Mouse (Mus musculus) layer of hippocampus, postnatal 10 days (tissue): ENCODE measurements around the gene Xkr8. TPM values are rescaled to one million over a fixed set of nuclear protein-coding genes. Genes with fewer than 3 reads are reported as not detected.
"Not testable (repeated sequence)": the region's sequence is repeated elsewhere in the genome, so short reads cannot be mapped to it uniquely, and the experiment has no call there.

Experiments used
- DNase-seq, 2 experiments: peaks; one replicate each; pipeline ENCODE4 v3.0.0; 2021; ENCODE audit warnings: low spot score in 2 of 2
- total RNA-seq, 2 experiments: library from RNA; stranded (reverse); gene quantifications; 2 replicates each; pipeline ENCODE4 v1.2.3; 2021

The Xkr8 gene
- total RNA-seq, 2 experiments from 2014 or later = 2.2 to 2.8 TPM

- not testable (repeated sequence) for DNase-seq
Measured at GRCm38 (mm10) chr4:132737154-132737553, 4.8 kb upstream of the Xkr8 start.

- no peak for DNase-seq
Measured at GRCm38 (mm10) chr4:132735894-132736293, 3.5 kb upstream of the Xkr8 start.

GRCm38 (mm10) chr4:132735389-132735788, 3.0 kb upstream of the Xkr8 start:
- DNase-seq = no peak

GRCm38 (mm10) chr4:132734766-132735165, 2.4 kb upstream of the Xkr8 start:
- DNase-seq = no peak

DNA sequence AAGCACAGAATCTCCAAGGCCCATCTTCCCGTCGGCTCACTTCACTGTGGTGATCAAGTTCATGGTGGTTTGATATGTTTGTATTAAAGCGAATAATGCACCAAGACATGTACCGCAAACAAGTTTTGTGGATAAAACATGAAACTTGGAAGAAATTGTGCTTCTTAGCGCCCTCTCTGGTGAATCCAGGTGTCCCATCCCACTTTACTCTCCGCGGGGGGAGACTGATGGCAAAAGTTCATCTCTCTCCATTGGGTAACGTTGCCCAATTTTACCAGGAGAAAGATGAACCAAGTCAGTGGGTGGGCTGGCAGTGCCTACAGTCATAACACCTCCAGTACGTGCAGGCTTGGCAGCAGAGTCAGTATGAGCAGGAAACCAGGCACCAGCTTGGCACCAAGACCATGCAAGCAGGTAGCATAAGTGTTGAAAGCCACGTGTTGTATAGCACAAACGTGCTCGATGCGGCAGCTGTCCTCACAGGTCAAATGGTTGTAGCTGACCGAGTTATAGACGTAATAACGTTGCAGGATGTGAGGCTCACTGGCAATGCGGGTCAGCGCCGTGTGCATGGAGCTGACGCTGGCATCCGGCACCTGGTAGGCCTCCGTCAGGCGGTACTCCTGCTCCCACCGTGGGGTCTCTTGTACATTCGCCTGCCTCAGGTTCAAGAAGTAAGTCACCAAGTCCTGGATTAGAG, 875 bp upstream of the Xkr8 start:
- DNase-seq = no peak

- no peak for DNase-seq
Measured at GRCm38 (mm10) chr4:132731616-132732015, 730 bp downstream of the Xkr8 start.

DNA sequence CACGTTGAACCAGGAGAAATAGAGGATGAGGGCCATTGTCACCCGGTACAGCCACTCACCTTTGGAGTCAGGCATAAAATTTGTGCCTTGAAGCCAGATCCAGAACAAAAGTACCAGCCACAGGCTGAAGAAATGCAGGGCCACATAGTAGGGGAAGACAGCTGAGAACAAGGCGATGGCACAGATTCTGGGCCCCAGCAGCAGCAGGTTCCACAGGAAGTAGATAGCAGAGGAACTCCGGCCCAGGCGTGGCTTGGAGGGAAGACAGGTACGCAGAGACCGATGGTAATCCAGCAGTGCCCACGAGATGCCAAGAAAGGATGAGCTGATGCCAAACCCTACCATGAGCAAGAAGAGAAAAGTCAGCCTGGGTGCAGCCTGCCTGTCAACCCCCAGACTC, 4.1 kb downstream of the Xkr8 start:
- DNase-seq = no peak

GRCm38 (mm10) chr4:132718251-132718650, 14.1 kb downstream of the Xkr8 start:
- no peak for DNase-seq

GRCm38 (mm10) chr4:132713181-132713580, 19.2 kb downstream of the Xkr8 start:
- no peak for DNase-seq

- no peak for DNase-seq
Measured at GRCm38 (mm10) chr4:132706885-132707284, 25.5 kb downstream of the Xkr8 start.

DNA sequence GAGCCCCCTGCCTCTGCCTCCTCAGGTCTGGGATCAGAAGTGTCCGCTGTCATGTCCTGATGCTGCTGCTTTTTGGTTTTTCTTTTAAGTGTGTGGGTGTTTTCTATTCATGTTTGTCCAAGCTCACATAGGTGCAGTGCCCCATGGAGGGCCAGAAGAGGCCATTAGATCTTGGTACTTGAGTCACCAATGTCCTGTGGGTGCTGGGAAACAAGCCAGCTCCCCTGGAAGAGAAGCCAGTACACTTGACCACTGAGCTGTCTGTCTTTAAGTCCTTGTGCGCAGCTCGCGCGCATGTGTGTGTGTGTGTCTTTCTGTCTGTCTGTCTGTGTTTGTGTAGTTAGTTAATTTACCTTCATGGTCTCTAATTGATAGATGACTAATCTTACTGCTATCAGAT, 30.3 kb downstream of the Xkr8 start:
- no peak for DNase-seq

DNA sequence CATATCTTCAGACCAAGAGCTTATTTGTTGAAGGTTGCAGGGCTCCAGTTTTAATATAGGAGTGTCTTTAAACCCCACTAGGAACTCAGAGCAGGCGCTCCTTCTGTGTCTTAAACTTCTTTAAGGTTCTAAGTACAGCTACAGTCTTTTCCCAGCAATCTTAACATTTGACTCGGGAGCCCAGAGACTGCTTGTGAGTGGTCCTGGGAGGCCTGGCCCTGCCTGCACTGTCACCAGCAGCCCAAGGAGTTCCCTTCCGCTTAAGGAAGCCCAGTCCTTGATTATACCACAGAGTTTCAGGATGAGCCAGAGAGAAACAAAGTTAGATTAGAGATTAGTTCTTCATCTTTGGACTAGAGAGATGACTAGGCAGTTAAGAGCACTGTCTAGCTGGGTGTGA, 39.0 kb downstream of the Xkr8 start:
- DNase-seq = no peak

- DNase-seq = no peak
Measured at GRCm38 (mm10) chr4:132689634-132690033, 42.7 kb downstream of the Xkr8 start.

DNA sequence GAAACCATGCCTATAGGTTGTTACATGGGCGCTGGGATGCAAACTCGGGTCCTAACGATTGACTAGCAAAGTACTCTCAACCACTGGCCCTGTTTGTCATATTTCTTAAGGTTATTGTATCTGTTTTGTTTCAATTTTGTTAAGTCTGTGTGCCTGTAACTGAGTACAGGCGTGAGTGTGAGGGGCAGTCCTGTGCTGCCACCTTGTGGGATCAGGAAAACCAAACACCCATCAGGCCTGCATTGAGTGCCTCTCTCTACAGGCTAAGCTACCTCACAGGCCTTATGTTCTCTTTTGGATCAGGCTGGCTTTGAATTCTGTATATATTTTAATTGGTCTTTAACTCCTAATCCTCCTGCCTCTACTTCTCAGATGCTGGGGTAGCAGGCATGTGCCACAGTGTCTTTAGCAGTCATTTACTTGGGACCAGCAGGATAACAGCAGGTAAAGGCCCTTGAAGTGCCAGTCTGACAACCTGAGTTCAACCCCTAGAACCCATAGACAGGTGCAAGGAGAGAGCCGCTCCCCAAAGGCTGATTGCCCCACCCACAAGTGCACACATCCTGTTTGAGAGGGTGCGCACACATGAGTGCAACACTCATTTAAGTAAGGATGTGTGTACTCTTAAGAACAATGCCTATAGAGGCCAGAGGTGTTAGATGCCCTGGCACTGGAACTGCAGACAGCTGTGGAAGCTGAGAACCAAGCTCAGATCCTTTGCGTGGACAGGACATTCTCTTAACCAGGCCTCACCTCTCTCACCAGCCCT, 55.4 kb downstream of the Xkr8 start:
- DNase-seq = peak; percentile 16 to 28

Other genes starting within 250 kb of the Xkr8 start
- gene Sesn2, start 222.0 kb downstream of the Xkr8 start, total RNA-seq = 10 to 100 TPM; 15.3 to 16.1 TPM
- gene Atpif1, start 198.9 kb downstream of the Xkr8 start, total RNA-seq = 100 to 1,000 TPM; 649 to 727 TPM
- gene Dnajc8, start 197.0 kb downstream of the Xkr8 start, total RNA-seq = 10 to 100 TPM; 90.4 to 93.7 TPM
- 1 to 10 TPM; 1.0 to 1.3 TPM for gene Ptafr, start 168.5 kb downstream of the Xkr8 start, total RNA-seq
- gene Eya3, start 93.6 kb downstream of the Xkr8 start, total RNA-seq = 10 to 100 TPM; 16.3 to 23.3 TPM
- gene Smpdl3b, start 24.7 kb upstream of the Xkr8 start, total RNA-seq = 1 to 10 TPM in 1 of 2 experiments, under 1 TPM in 1; 0.87 to 1.2 TPM
- 10 to 100 TPM; 14.1 to 15.7 TPM for gene Rpa2, start 35.8 kb upstream of the Xkr8 start, total RNA-seq
- under 1 TPM; 0.71 to 0.87 TPM for gene Themis2, start 63.8 kb upstream of the Xkr8 start, total RNA-seq
- gene Ppp1r8, start 110.6 kb upstream of the Xkr8 start, total RNA-seq = 10 to 100 TPM; 42.8 to 50.4 TPM
- gene Stx12, start 152.0 kb upstream of the Xkr8 start, total RNA-seq = 100 to 1,000 TPM; 113 to 115 TPM
- 10 to 100 TPM; 26.6 to 28.0 TPM for gene Fam76a, start 190.0 kb upstream of the Xkr8 start, total RNA-seq
- gene Fgr, start 241.5 kb upstream of the Xkr8 start, total RNA-seq = under 1 TPM; 0.13 to 0.46 TPM